Mouse (Mus musculus) kidney, postnatal 0 days (tissue): Measurements from ENCODE around the gene Ip6k2. TPM values are rescaled to one million over a fixed set of nuclear protein-coding genes. Genes with fewer than 3 reads are reported as not detected.

Experiments
- ATAC-seq: fragments of 200-750 bp; cut with Nextera tagmentation; replicated peaks from 2 replicates; pipeline ENCODE4 v1.8.0; 2017; ENCODE audit warnings: low read depth, moderate number of reproducible peaks, moderate TSS enrichment, moderate library complexity; ENCODE audit not compliant: low FRiP score
- DNase-seq: peaks from one replicate; pipeline ENCODE4 v3.0.0-alpha.2; 2016; ENCODE audit warnings: low spot score
- H3K27ac ChIP-seq: fragments of 300-500 bp; sonication (generic); 2 replicates; pipeline ENCODE4 v1.5.1; 2014; ENCODE audit warnings: mild to moderate bottlenecking
- H3K27me3 ChIP-seq: fragments of 300-500 bp; sonication (generic); 2 replicates; pipeline ENCODE4 v1.6.1; 2014; ENCODE audit warnings: low read length, mixed read lengths; ENCODE audit not compliant: insufficient read depth
- H3K36me3 ChIP-seq: fragments of 300-500 bp; sonication (generic); 2 replicates; pipeline ENCODE4 v1.6.1; 2014; ENCODE audit warnings: low read length, mixed read lengths; ENCODE audit not compliant: insufficient read depth
- H3K4me1 ChIP-seq: fragments of 300-500 bp; sonication (generic); replicated peaks from 2 replicates; pipeline ENCODE4 v1.6.1; 2014; ENCODE audit warnings: antibody characterized with exemption, low read length, mixed read lengths; ENCODE audit not compliant: insufficient read depth
- H3K4me2 ChIP-seq: fragments of 300-500 bp; sonication (generic); 2 replicates; pipeline ENCODE4 v1.6.1; 2014; ENCODE audit warnings: mild to moderate bottlenecking, low read length, moderate library complexity, mixed read lengths
- H3K4me3 ChIP-seq: fragments of 300-500 bp; sonication (generic); replicated peaks from 2 replicates; pipeline ENCODE4 v1.5.1; 2014; ENCODE audit warnings: low read depth, low read length
- H3K9ac ChIP-seq: fragments of 300-500 bp; sonication (generic); 2 replicates; pipeline ENCODE4 v1.6.1; 2014; ENCODE audit warnings: low read depth, low read length
- H3K9me3 ChIP-seq: fragments of 300-500 bp; sonication (generic); replicated peaks from 2 replicates; pipeline ENCODE4 v1.6.1; 2016; ENCODE audit warnings: low read length, inconsistent platforms, mixed read lengths
- CTCF ChIP-seq: IDR thresholded peaks from 2 replicates; pipeline ENCODE4 v1.5.1; 2016; ENCODE audit warnings: antibody characterized with exemption, low read depth, mild to moderate bottlenecking, moderate library complexity
- whole genome bisulfite sequencing: fragments of 180-500 bp; shearing (Covaris S2); extraction: QIAGEN DNeasy Blood & Tissue Kit; methylation state at CpG from one replicate; pipeline ENCODE4 v1.1.7; 2014; 5-methylcytosine and 5-hydroxymethylcytosine counted together
- polyA plus RNA-seq: library from polyadenylated mRNA; unstranded; fragments of >200 nt; fragmentation: Nextera tagmentation; extraction: Ambion mirVana; gene quantifications from 2 replicates; pipeline ENCODE4 v1.2.1, GENCODE M21; 2015

Gene Ip6k2
- polyA plus RNA-seq, 1 experiment from 2014 or later = 79.5 TPM

- DNase-seq = no peak
- no peak for TF ChIP-seq CTCF
- Histone ChIP-seq H3K9ac (no peak overlapping the region), H3K36me3 (0 out of 2 replicates have a peak, but pooled peaks cover 16% of the 10 kb centered on the region), H3K27me3 (peaks cover 13% of the 10 kb centered on the region), H3K9me3 (no peaks in the 10 kb centered on the region), H3K4me2 (no peak overlapping the region), H3K4me3 (no peak overlapping the region), H3K4me1 (no peaks in the 10 kb centered on the region), H3K27ac (no peak overlapping the region)
- WGBS = 62% methylated on average over 5 of the region's 5 CpGs
- no peak for ATAC-seq
These were observed 36.5 kb downstream of the Ip6k2 start for GRCm38 (mm10) chr9:108820077-108820476.

GRCm38 (mm10) chr9:108824144-108824685 is 40.6 kb downstream of the Ip6k2 start:
- TF ChIP-seq CTCF = no peak
- no peak overlapping the region for H3K27ac ChIP-seq
- 4% methylated on average over 25 of the region's 25 CpGs for WGBS

DNA sequence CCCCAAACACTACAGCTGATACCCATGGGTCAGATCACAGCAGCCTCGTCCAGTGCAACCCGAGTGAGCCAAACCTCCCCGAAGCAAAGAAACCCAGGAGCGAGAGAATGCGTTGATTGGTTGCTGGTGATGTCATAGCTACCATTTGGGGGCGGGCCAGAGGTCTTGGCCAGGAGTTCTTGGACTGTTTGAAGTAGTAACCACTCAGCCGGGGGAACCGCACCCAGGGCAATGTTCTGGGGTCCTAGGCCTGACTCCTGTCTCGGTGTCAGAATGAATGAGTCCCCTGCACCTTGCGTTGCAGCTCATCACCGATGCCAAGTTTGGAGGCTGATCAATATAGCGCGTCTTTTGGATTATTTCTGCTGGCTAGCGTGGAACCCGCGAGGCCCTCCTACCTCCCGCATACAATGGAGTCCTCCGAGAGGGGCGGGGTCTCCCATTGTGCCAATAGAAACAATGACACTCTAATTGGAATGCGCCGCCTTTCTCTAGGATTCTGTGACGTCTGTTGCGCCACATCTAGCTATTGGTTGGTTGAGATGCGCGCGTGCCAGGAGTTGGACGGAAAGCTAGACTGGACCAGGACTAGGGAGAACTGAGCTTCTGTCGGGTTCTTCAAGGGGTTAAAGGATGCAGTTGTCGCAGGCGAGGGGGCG is 41.3 kb downstream of the Ip6k2 start:
- H3K9ac ChIP-seq = no peak overlapping the region
- no peak for TF ChIP-seq CTCF
- H3K27ac ChIP-seq = no peak overlapping the region
- no peaks in the 10 kb centered on the region for H3K9me3 ChIP-seq
- under 1% methylated on average over 31 of the region's 31 CpGs for WGBS
- no peak overlapping the region for H3K4me2 ChIP-seq
- H3K4me1 ChIP-seq = 0 out of 2 replicates have a peak, but pooled peaks cover 6% of the 10 kb centered on the region
- peaks cover 57% of the 10 kb centered on the region for H3K27me3 ChIP-seq
- H3K36me3 ChIP-seq = no peaks in the 10 kb centered on the region
- DNase-seq (no peak), ATAC-seq (no peak)
- no peak overlapping the region for H3K4me3 ChIP-seq

More at GRCm38 (mm10) chr9:108824144-108824685, 40.6 kb downstream of the Ip6k2 start:
- Histone ChIP-seq H3K4me2 (no peak overlapping the region), H3K9ac (no peak overlapping the region), H3K36me3 (no peaks in the 10 kb centered on the region), H3K27me3 (peaks cover 51% of the 10 kb centered on the region), H3K4me1 (0 out of 2 replicates have a peak, but pooled peaks cover 6% of the 10 kb centered on the region), H3K9me3 (no peaks in the 10 kb centered on the region), H3K4me3 (no peak overlapping the region)
- no peak for ATAC-seq
- DNase-seq = no peak

- Histone ChIP-seq H3K27me3 (peaks cover 65% of the 10 kb centered on the region), H3K27ac (no peak within 1 kb of the TSS), H3K4me1 (0 out of 2 replicates have a peak, but pooled peaks cover 6% of the 10 kb centered on the region), H3K4me2 (peak within 1 kb of the TSS; percentile 70), H3K36me3 (no peaks in the 10 kb centered on the region), H3K9ac (no peak within 1 kb of the TSS), H3K9me3 (no peaks in the 10 kb centered on the region), H3K4me3 (peak within 1 kb of the TSS; percentile 28)
- DNase-seq (peak; percentile 88), ATAC-seq (peak; percentile 55)
- TF ChIP-seq CTCF = no peak
- 2% methylated on average over 57 of the region's 70 CpGs for WGBS
These were observed 42.5 kb downstream of the Ip6k2 start, which contains the start of gene Celsr3 for GRCm38 (mm10) chr9:108825820-108826699. Gene Celsr3 (plus strand): TSS chr9:108826320.

GRCm38 (mm10) chr9:108826700-108827340 is 43.2 kb downstream of the Ip6k2 start:
- Histone ChIP-seq H3K27ac (no peak overlapping the region), H3K9ac (no peak overlapping the region), H3K27me3 (peaks cover 69% of the 10 kb centered on the region), H3K4me1 (0 out of 2 replicates have a peak, but pooled peaks cover 7% of the 10 kb centered on the region), H3K4me2 (peak overlapping the region; percentile 70), H3K4me3 (peak overlapping the region; percentile 28), H3K36me3 (no peaks in the 10 kb centered on the region), H3K9me3 (no peaks in the 10 kb centered on the region)
- TF ChIP-seq CTCF = no peak
- DNase-seq = peak; percentile 75
- peak; percentile 53 for ATAC-seq
- WGBS = 2% methylated on average over 39 of the region's 39 CpGs
